Mouse (Mus musculus): ENCODE results near the gene Nos1ap.

Nos1ap gene

GRCm38 (mm10) chr1:170440367-170440766, 149.3 kb downstream of the Nos1ap start:
- no peak for TF ChIP-seq GATA4 (IDR thresholded peaks at IDR 0.05; ENCODE audit: insufficient replicate concordance, low read length)

- TF ChIP-seq GATA4 (IDR thresholded peaks at IDR 0.05; ENCODE audit: insufficient replicate concordance, low read length) = no peak
Measured at GRCm38 (mm10) chr1:170438471-170439151, 151.1 kb downstream of the Nos1ap start.

GRCm38 (mm10) chr1:170434146-170434545, 155.5 kb downstream of the Nos1ap start:
- TF ChIP-seq GATA4 (IDR thresholded peaks at IDR 0.05; ENCODE audit: insufficient replicate concordance, low read length) = no peak

- no peak for TF ChIP-seq GATA4 (IDR thresholded peaks at IDR 0.05; ENCODE audit: insufficient replicate concordance, low read length)
Measured at GRCm38 (mm10) chr1:170433661-170434060, 156.0 kb downstream of the Nos1ap start.

- no peak for TF ChIP-seq GATA4 (IDR thresholded peaks at IDR 0.05; ENCODE audit: insufficient replicate concordance, low read length)
Measured at GRCm38 (mm10) chr1:170432288-170432687, 157.4 kb downstream of the Nos1ap start.

GRCm38 (mm10) chr1:170431312-170431711, 158.3 kb downstream of the Nos1ap start:
- TF ChIP-seq GATA4 (IDR thresholded peaks at IDR 0.05; ENCODE audit: insufficient replicate concordance, low read length) = no peak

GRCm38 (mm10) chr1:170430660-170431059, 159.0 kb downstream of the Nos1ap start:
- TF ChIP-seq GATA4 (IDR thresholded peaks at IDR 0.05; ENCODE audit: insufficient replicate concordance, low read length) = no peak

- TF ChIP-seq GATA4 (IDR thresholded peaks at IDR 0.05; ENCODE audit: insufficient replicate concordance, low read length) = no peak
Measured at GRCm38 (mm10) chr1:170429656-170430055, 160.0 kb downstream of the Nos1ap start.

GRCm38 (mm10) chr1:170428141-170428540, 161.5 kb downstream of the Nos1ap start:
- TF ChIP-seq GATA4 (IDR thresholded peaks at IDR 0.05; ENCODE audit: insufficient replicate concordance, low read length) = no peak

- no peak for TF ChIP-seq GATA4 (IDR thresholded peaks at IDR 0.05; ENCODE audit: insufficient replicate concordance, low read length)
Measured at GRCm38 (mm10) chr1:170424258-170424889, 165.3 kb downstream of the Nos1ap start.

- TF ChIP-seq GATA4 (IDR thresholded peaks at IDR 0.05; ENCODE audit: insufficient replicate concordance, low read length) = no peak
Measured at GRCm38 (mm10) chr1:170423048-170423447, 166.6 kb downstream of the Nos1ap start.

- no peak for TF ChIP-seq GATA4 (IDR thresholded peaks at IDR 0.05; ENCODE audit: insufficient replicate concordance, low read length)
Measured at GRCm38 (mm10) chr1:170422188-170422587, 167.5 kb downstream of the Nos1ap start.

- TF ChIP-seq GATA4 (IDR thresholded peaks at IDR 0.05; ENCODE audit: insufficient replicate concordance, low read length) = no peak
Measured at GRCm38 (mm10) chr1:170419961-170420360, 169.7 kb downstream of the Nos1ap start.

GRCm38 (mm10) chr1:170418131-170418530, 171.5 kb downstream of the Nos1ap start:
- no peak for TF ChIP-seq GATA4 (IDR thresholded peaks at IDR 0.05; ENCODE audit: insufficient replicate concordance, low read length)

GRCm38 (mm10) chr1:170416967-170417366, 172.7 kb downstream of the Nos1ap start:
- no peak for TF ChIP-seq GATA4 (IDR thresholded peaks at IDR 0.05; ENCODE audit: insufficient replicate concordance, low read length)

GRCm38 (mm10) chr1:170416206-170416605, 173.5 kb downstream of the Nos1ap start:
- TF ChIP-seq GATA4 (IDR thresholded peaks at IDR 0.05; ENCODE audit: insufficient replicate concordance, low read length) = no peak

GRCm38 (mm10) chr1:170415395-170415794, 174.3 kb downstream of the Nos1ap start:
- no peak for TF ChIP-seq GATA4 (IDR thresholded peaks at IDR 0.05; ENCODE audit: insufficient replicate concordance, low read length)
